Mouse (Mus musculus) E14TG2a.4 (cell line): Measurements from ENCODE around the gene Jmjd1c.

ENCODE experiments used
- H3K27me3 ChIP-seq: 2 replicates; pipeline ENCODE4 v1.6.1; 2014; ENCODE audit warnings: low read length, control low read depth; ENCODE audit not compliant: insufficient read depth
- H3K36me3 ChIP-seq: 2 replicates; pipeline ENCODE4 v1.6.1; 2014; ENCODE audit warnings: low read length, control low read depth; ENCODE audit not compliant: insufficient read depth
- H3K4me1 ChIP-seq: replicated peaks from 2 replicates; pipeline ENCODE4 v1.6.1; 2014; ENCODE audit warnings: low read depth, low read length, control low read depth
- H3K4me3 ChIP-seq: replicated peaks from 2 replicates; pipeline ENCODE4 v1.5.1; 2014; ENCODE audit warnings: mild to moderate bottlenecking, low read length
- H3K9me3 ChIP-seq: 2 replicates; pipeline ENCODE4 v1.6.1; 2014; ENCODE audit warnings: low read length, control low read depth
- CTCF ChIP-seq: conservative IDR thresholded peaks from 2 replicates; pipeline ENCODE4 v1.5.1; 2014; ENCODE audit warnings: low read length
- NANOG ChIP-seq: IDR thresholded peaks from 2 replicates; pipeline ENCODE4 v1.6.1; 2014; ENCODE audit warnings: borderline replicate concordance, low read length, mixed read lengths
- POU5F1 ChIP-seq: IDR thresholded peaks from 2 replicates; pipeline ENCODE4 v1.6.1; 2014; ENCODE audit warnings: low read length, borderline replicate concordance

Jmjd1c gene

GRCm38 (mm10) chr10:67182651-67183050 lies 86.7 kb downstream of the Jmjd1c start:
- no peaks in the 10 kb centered on the region for H3K9me3 ChIP-seq
- peaks cover 54% of the 10 kb centered on the region for H3K4me1 ChIP-seq
- H3K27me3 ChIP-seq = no peaks in the 10 kb centered on the region
- peaks cover 5% of the 10 kb centered on the region; the same call in 1 of the 2 replicates for H3K36me3 ChIP-seq
- TF ChIP-seq NANOG (no peak), CTCF (no peak), POU5F1 (no peak)
- H3K4me3 ChIP-seq = no peak overlapping the region

GRCm38 (mm10) chr10:67183086-67183485 lies 87.2 kb downstream of the Jmjd1c start:
- TF ChIP-seq POU5F1 (no peak), CTCF (no peak), NANOG (no peak)
- H3K4me1 ChIP-seq = peaks cover 59% of the 10 kb centered on the region
- no peaks in the 10 kb centered on the region for H3K9me3 ChIP-seq
- no peak overlapping the region for H3K4me3 ChIP-seq
- H3K36me3 ChIP-seq = peaks cover 5% of the 10 kb centered on the region; the same call in 1 of the 2 replicates
- H3K27me3 ChIP-seq = no peaks in the 10 kb centered on the region

- H3K36me3 ChIP-seq = peaks cover 5% of the 10 kb centered on the region; the same call in 1 of the 2 replicates
- H3K4me1 ChIP-seq = peaks cover 73% of the 10 kb centered on the region
- no peaks in the 10 kb centered on the region for H3K9me3 ChIP-seq
- TF ChIP-seq POU5F1 (no peak), CTCF (no peak), NANOG (no peak)
- no peaks in the 10 kb centered on the region for H3K27me3 ChIP-seq
- no peak overlapping the region for H3K4me3 ChIP-seq
Measured at GRCm38 (mm10) chr10:67184441-67185070, 88.6 kb downstream of the Jmjd1c start.

GRCm38 (mm10) chr10:67185491-67186081 lies 89.7 kb downstream of the Jmjd1c start:
- H3K36me3 ChIP-seq = peaks cover 8% of the 10 kb centered on the region
- peak overlapping the region; percentile 69 for H3K4me3 ChIP-seq
- no peaks in the 10 kb centered on the region for H3K9me3 ChIP-seq
- TF ChIP-seq POU5F1 (no peak), CTCF (no peak), NANOG (no peak)
- peaks cover 74% of the 10 kb centered on the region for H3K4me1 ChIP-seq
- H3K27me3 ChIP-seq = no peaks in the 10 kb centered on the region

GRCm38 (mm10) chr10:67186489-67186888 lies 90.6 kb downstream of the Jmjd1c start:
- peaks cover 8% of the 10 kb centered on the region for H3K36me3 ChIP-seq
- TF ChIP-seq POU5F1 (no peak), NANOG (no peak), CTCF (no peak)

GRCm38 (mm10) chr10:67187001-67187453 lies 91.1 kb downstream of the Jmjd1c start:
- Histone ChIP-seq H3K27me3 (no peaks in the 10 kb centered on the region), H3K36me3 (peaks cover 8% of the 10 kb centered on the region), H3K4me3 (peak overlapping the region; percentile 69), H3K9me3 (no peaks in the 10 kb centered on the region), H3K4me1 (peaks cover 74% of the 10 kb centered on the region)
- no peak for TF ChIP-seq POU5F1
- TF ChIP-seq CTCF = no peak
- TF ChIP-seq NANOG = no peak

More at GRCm38 (mm10) chr10:67186489-67186888, 90.6 kb downstream of the Jmjd1c start:
- H3K4me1 ChIP-seq = peaks cover 73% of the 10 kb centered on the region
- no peaks in the 10 kb centered on the region for H3K27me3 ChIP-seq
- no peaks in the 10 kb centered on the region for H3K9me3 ChIP-seq
- H3K4me3 ChIP-seq = peak overlapping the region; percentile 69

GRCm38 (mm10) chr10:67187952-67188351 lies 92.0 kb downstream of the Jmjd1c start:
- peaks cover 13% of the 10 kb centered on the region for H3K36me3 ChIP-seq
- peaks cover 78% of the 10 kb centered on the region for H3K4me1 ChIP-seq
- H3K4me3 ChIP-seq = 0 out of 2 replicates have a peak overlapping the region, but pooled peaks have one; percentile 69
- H3K9me3 ChIP-seq = no peaks in the 10 kb centered on the region
- TF ChIP-seq POU5F1 (peak; percentile 28; the same call in 1 of the 2 replicates), CTCF (no peak), NANOG (no peak)
- no peaks in the 10 kb centered on the region for H3K27me3 ChIP-seq

- peaks cover 22% of the 10 kb centered on the region for H3K36me3 ChIP-seq
- H3K4me3 ChIP-seq = no peak overlapping the region
- H3K4me1 ChIP-seq = peaks cover 83% of the 10 kb centered on the region
- TF ChIP-seq CTCF (no peak), POU5F1 (no peak), NANOG (no peak)
- H3K9me3 ChIP-seq = no peaks in the 10 kb centered on the region
- no peaks in the 10 kb centered on the region for H3K27me3 ChIP-seq
Measured at GRCm38 (mm10) chr10:67189057-67189456, 93.1 kb downstream of the Jmjd1c start.
